Mouse (Mus musculus): Measurements from ENCODE around the gene Vopp1. TPM values are rescaled to one million over a fixed set of nuclear protein-coding genes. Genes with fewer than 3 reads are reported as not detected.
"Not testable (repeated sequence)": the region's sequence is repeated elsewhere in the genome, so short reads cannot be mapped to it uniquely, and the experiment has no call there.

Vopp1 gene
- polyA plus RNA-seq (2012; rRNA removed) (28.3 and 31.2 TPM in 2 replicates), polyA plus RNA-seq (2014; fragmentation: Nextera tagmentation; extraction: Ambion mirVana) (26.8 and 29.7 TPM in 2 replicates)

GRCm38 (mm10) chr6:57824422-57825258, at the start of gene Vopp1:
Vopp1 (minus strand) TSS chr6:57825159.
- ATAC-seq (ENCODE audit: insufficient read depth) (peak; percentile 86), DNase-seq (ENCODE audit: low read depth in 3 of 3, low spot score in 3 of 3) (peak; percentile 55 to 64 (median 62))
- TF ChIP-seq EP300 (IDR thresholded peaks at IDR 0.05; ENCODE audit: low read depth) (peak; percentile 24; the same call in 1 of the 2 replicates), CTCF (IDR thresholded peaks at IDR 0.05; ENCODE audit: low read depth) (no peak)
- Histone ChIP-seq H3K36me3 (replicated peaks; ENCODE audit: control insufficient read depth, insufficient read depth, low read depth) (no peaks in the 10 kb centered on the region; the same call in 1 of the 2 replicates), H3K27me3 (ENCODE audit: control insufficient read depth, insufficient read depth, low read length) (no peaks in the 10 kb centered on the region), H3K4me3 (ENCODE audit: insufficient read depth in 1 of 2, low read depth in 2 of 2, low read length in 2 of 2) (peak within 1 kb of the TSS; percentile 79 to 81), H3K4me2 (ENCODE audit: low read depth) (peak within 1 kb of the TSS; percentile 78), H3K4me1 (replicated peaks; ENCODE audit: control insufficient read depth in 2 of 2, insufficient read depth in 2 of 2, low read length in 1 of 2) (peaks cover 14 to 17% of the 10 kb centered on the region in 2 experiments), H3K9me3 (ENCODE audit: control insufficient read depth, low read length) (no peaks in the 10 kb centered on the region), H3K27ac (peak within 1 kb of the TSS; percentile 86), H3K9ac (replicated peaks) (peak within 1 kb of the TSS; percentile 91)
- WGBS (ENCODE audit: insufficient replicate concordance): under 1% methylated on average over 86 of the region's 87 CpGs

GRCm38 (mm10) chr6:57859043-57860042, 34.4 kb upstream of the Vopp1 start:
- Histone ChIP-seq H3K9ac (replicated peaks) (peak overlapping the region; percentile 49), H3K27me3 (ENCODE audit: control insufficient read depth, insufficient read depth, low read length) (no peaks in the 10 kb centered on the region), H3K36me3 (replicated peaks; ENCODE audit: control insufficient read depth, insufficient read depth, low read depth) (no peaks in the 10 kb centered on the region), H3K9me3 (ENCODE audit: control insufficient read depth, low read length) (no peaks in the 10 kb centered on the region), H3K4me2 (ENCODE audit: low read depth) (no peak overlapping the region), H3K4me1 (replicated peaks; ENCODE audit: control insufficient read depth in 2 of 2, insufficient read depth in 2 of 2, low read length in 1 of 2) (peaks cover 0 to 7% of the 10 kb centered on the region in 2 experiments; a peak in 1 of 4 replicates), H3K4me3 (ENCODE audit: insufficient read depth in 1 of 2, low read depth in 2 of 2, low read length in 2 of 2) (no peak overlapping the region), H3K27ac (no peak overlapping the region)
- DNase-seq (ENCODE audit: low read depth in 3 of 3, low spot score in 3 of 3): peak; percentile 29 to 41 (median 41)
- 42% methylated on average over 6 of the region's 6 CpGs for WGBS (ENCODE audit: insufficient replicate concordance)
- TF ChIP-seq EP300 (IDR thresholded peaks at IDR 0.05; ENCODE audit: low read depth): no peak
- TF ChIP-seq CTCF (IDR thresholded peaks at IDR 0.05; ENCODE audit: low read depth): peak; percentile 89
- ATAC-seq (ENCODE audit: insufficient read depth): peak; percentile 79

- H3K27me3 ChIP-seq (ENCODE audit: control insufficient read depth, insufficient read depth, low read length); H3K4me1 ChIP-seq (replicated peaks; ENCODE audit: control insufficient read depth in 2 of 2, insufficient read depth in 2 of 2, low read length in 1 of 2); ATAC-seq (ENCODE audit: insufficient read depth); H3K36me3 ChIP-seq (replicated peaks; ENCODE audit: control insufficient read depth, insufficient read depth, low read depth); H3K4me3 ChIP-seq (ENCODE audit: insufficient read depth in 1 of 2, low read depth in 2 of 2, low read length in 2 of 2); H3K27ac ChIP-seq; DNase-seq (ENCODE audit: low read depth in 3 of 3, low spot score in 3 of 3); H3K9ac ChIP-seq (replicated peaks); H3K4me2 ChIP-seq (ENCODE audit: low read depth); H3K9me3 ChIP-seq (ENCODE audit: control insufficient read depth, low read length): not testable (repeated sequence)
- 79% methylated on average over 5 of the region's 5 CpGs for WGBS (ENCODE audit: insufficient replicate concordance)
These were observed 26.2 kb upstream of the Vopp1 start for GRCm38 (mm10) chr6:57851177-57851576.

GRCm38 (mm10) chr6:57850286-57850685, 25.3 kb upstream of the Vopp1 start, which contains the start of gene Vmn1r21:
Vmn1r21 (minus strand) TSS chr6:57850343.
- no peak for TF ChIP-seq CTCF (IDR thresholded peaks at IDR 0.05; ENCODE audit: low read depth)
- no peak for TF ChIP-seq EP300 (IDR thresholded peaks at IDR 0.05; ENCODE audit: low read depth)
- no peak within 1 kb of the TSS for H3K4me2 ChIP-seq (ENCODE audit: low read depth)
- H3K4me1 ChIP-seq (replicated peaks; ENCODE audit: control insufficient read depth in 2 of 2, insufficient read depth in 2 of 2, low read length in 1 of 2): no peaks in the 10 kb centered on the region
- no peak within 1 kb of the TSS for H3K27ac ChIP-seq
- 38% methylated on average over 1 of the region's 1 CpGs for WGBS (ENCODE audit: insufficient replicate concordance)
- no peak for DNase-seq (ENCODE audit: low read depth in 3 of 3, low spot score in 3 of 3)
- no peak within 1 kb of the TSS for H3K9ac ChIP-seq (replicated peaks)
- H3K9me3 ChIP-seq (ENCODE audit: control insufficient read depth, low read length): no peaks in the 10 kb centered on the region
- no peak within 1 kb of the TSS for H3K4me3 ChIP-seq (ENCODE audit: insufficient read depth in 1 of 2, low read depth in 2 of 2, low read length in 2 of 2)
- H3K27me3 ChIP-seq (ENCODE audit: control insufficient read depth, insufficient read depth, low read length): no peaks in the 10 kb centered on the region
- no peak for ATAC-seq (ENCODE audit: insufficient read depth)
- H3K36me3 ChIP-seq (replicated peaks; ENCODE audit: control insufficient read depth, insufficient read depth, low read depth): no peaks in the 10 kb centered on the region
